Mouse (Mus musculus) hindbrain, embryonic 11.5 days (tissue): ENCODE measurements at regions not wholly inside any gene's neighbourhood (a gene's known extent, or its start where the extent isn't known, plus 50 kb on each side); places are given as distances from the start of the nearest gene placed in this dataset.

Experiments used
- ATAC-seq: fragments of 200-750 bp; cut with Nextera tagmentation; 2 replicates; pipeline ENCODE4 v1.8.0; 2017; ENCODE audit warnings: mild to moderate bottlenecking, moderate TSS enrichment, moderate library complexity; ENCODE audit not compliant: low FRiP score
- DNase-seq: peaks from one replicate; pipeline ENCODE4 v3.0.0-alpha.2; 2015; ENCODE audit warnings: low spot score
- H3K27ac ChIP-seq: fragments of 300-500 bp; sonication (generic); 2 replicates; pipeline ENCODE4 v1.5.1; 2014; ENCODE audit warnings: mild to moderate bottlenecking, low read depth, low read length
- H3K27me3 ChIP-seq: fragments of 300-500 bp; sonication (generic); 2 replicates; pipeline ENCODE4 v1.6.1; 2014; ENCODE audit warnings: mild to moderate bottlenecking, low read length, moderate library complexity, mixed read lengths; ENCODE audit not compliant: control insufficient read depth, insufficient read depth
- H3K36me3 ChIP-seq: fragments of 300-500 bp; sonication (generic); 2 replicates; pipeline ENCODE4 v1.6.1; 2014; ENCODE audit warnings: mild to moderate bottlenecking, low read length, moderate library complexity, mixed read lengths; ENCODE audit not compliant: control insufficient read depth, insufficient read depth
- H3K4me1 ChIP-seq: fragments of 300-500 bp; sonication (generic); replicated peaks from 2 replicates; pipeline ENCODE4 v1.6.1; 2014; ENCODE audit warnings: low read length, mixed read lengths; ENCODE audit not compliant: control insufficient read depth, insufficient read depth
- H3K4me2 ChIP-seq: fragments of 300-500 bp; sonication (generic); replicated peaks from 2 replicates; pipeline ENCODE4 v1.6.1; 2014; ENCODE audit warnings: mild to moderate bottlenecking, low read depth, low read length
- H3K4me3 ChIP-seq: fragments of 300-500 bp; sonication (generic); 2 replicates; pipeline ENCODE4 v1.5.1; 2014; ENCODE audit warnings: low read depth, low read length
- H3K9ac ChIP-seq: fragments of 300-500 bp; sonication (generic); 2 replicates; pipeline ENCODE4 v1.6.1; 2014; ENCODE audit warnings: low read depth, low read length
- H3K9me3 ChIP-seq: fragments of 300-500 bp; sonication (generic); 2 replicates; pipeline ENCODE4 v1.6.1; 2016; ENCODE audit warnings: low read length; ENCODE audit not compliant: control insufficient read depth
- WGBS: fragments of 180-500 bp; shearing (Covaris S2); extraction: QIAGEN DNeasy Blood & Tissue Kit; methylation state at CpG from one replicate; pipeline ENCODE4 v1.1.7; 2014; 5-methylcytosine and 5-hydroxymethylcytosine counted together

- Histone ChIP-seq H3K4me3 (no peak overlapping the region), H3K27ac (no peak overlapping the region), H3K27me3 (no peaks in the 10 kb centered on the region), H3K4me2 (no peak overlapping the region), H3K36me3 (no peaks in the 10 kb centered on the region), H3K9ac (no peak overlapping the region), H3K9me3 (no peaks in the 10 kb centered on the region), H3K4me1 (no peaks in the 10 kb centered on the region)
- 89% methylated on average over 7 of the region's 7 CpGs for WGBS
- ATAC-seq (no peak), DNase-seq (no peak)
These were observed 132.9 kb upstream of the Nlgn1 start for GRCm38 (mm10) chr3:26465158-26465557.

DNA sequence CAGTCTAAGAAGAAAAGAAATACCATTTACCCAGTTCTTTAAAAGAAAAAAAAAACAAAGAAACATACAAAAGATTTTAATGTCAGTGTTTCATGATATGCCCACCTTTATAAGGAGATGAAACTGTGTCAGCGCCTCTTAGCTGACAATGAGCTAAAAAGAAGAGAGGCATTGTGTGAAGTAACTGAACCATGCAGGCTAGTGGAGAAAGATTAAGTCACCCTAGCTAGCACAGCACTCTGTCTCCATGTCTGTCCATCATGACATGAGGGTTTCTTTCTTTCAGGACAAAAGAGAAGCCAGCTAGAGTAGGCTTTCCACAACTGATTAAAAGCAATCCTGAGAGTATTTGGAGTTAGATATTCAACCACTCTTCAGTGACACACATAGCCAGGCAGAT lies 122.7 kb upstream of the Nlgn1 start:
- H3K4me3 ChIP-seq, result no peak overlapping the region
- no peaks in the 10 kb centered on the region for H3K9me3 ChIP-seq
- no peaks in the 10 kb centered on the region for H3K4me1 ChIP-seq
- DNase-seq (peak; percentile 3), ATAC-seq (no peak)
- no peaks in the 10 kb centered on the region for H3K27me3 ChIP-seq
- H3K36me3 ChIP-seq, result no peaks in the 10 kb centered on the region
- WGBS, result 23% methylated on average over 1 of the region's 1 CpGs
- H3K27ac ChIP-seq, result no peak overlapping the region
- no peak overlapping the region for H3K4me2 ChIP-seq
- no peak overlapping the region for H3K9ac ChIP-seq

GRCm38 (mm10) chr3:26437800-26438404 lies 105.6 kb upstream of the Nlgn1 start:
- no peak overlapping the region for H3K4me2 ChIP-seq
- no peaks in the 10 kb centered on the region for H3K9me3 ChIP-seq
- H3K36me3 ChIP-seq, result no peaks in the 10 kb centered on the region
- DNase-seq (no peak), ATAC-seq (no peak)
- no peak overlapping the region for H3K27ac ChIP-seq
- H3K4me3 ChIP-seq, result no peak overlapping the region
- no peaks in the 10 kb centered on the region for H3K27me3 ChIP-seq
- H3K9ac ChIP-seq, result no peak overlapping the region
- no peaks in the 10 kb centered on the region for H3K4me1 ChIP-seq
- 89% methylated on average over 5 of the region's 5 CpGs for WGBS
